Mouse (Mus musculus): ENCODE results near the gene Gm11639. TPM values are rescaled to one million over a fixed set of nuclear protein-coding genes. Genes with fewer than 3 reads are reported as not detected.

The Gm11639 gene
- polyA plus RNA-seq, 1 experiment from 2014 or later, result 0.17 TPM

DNA sequence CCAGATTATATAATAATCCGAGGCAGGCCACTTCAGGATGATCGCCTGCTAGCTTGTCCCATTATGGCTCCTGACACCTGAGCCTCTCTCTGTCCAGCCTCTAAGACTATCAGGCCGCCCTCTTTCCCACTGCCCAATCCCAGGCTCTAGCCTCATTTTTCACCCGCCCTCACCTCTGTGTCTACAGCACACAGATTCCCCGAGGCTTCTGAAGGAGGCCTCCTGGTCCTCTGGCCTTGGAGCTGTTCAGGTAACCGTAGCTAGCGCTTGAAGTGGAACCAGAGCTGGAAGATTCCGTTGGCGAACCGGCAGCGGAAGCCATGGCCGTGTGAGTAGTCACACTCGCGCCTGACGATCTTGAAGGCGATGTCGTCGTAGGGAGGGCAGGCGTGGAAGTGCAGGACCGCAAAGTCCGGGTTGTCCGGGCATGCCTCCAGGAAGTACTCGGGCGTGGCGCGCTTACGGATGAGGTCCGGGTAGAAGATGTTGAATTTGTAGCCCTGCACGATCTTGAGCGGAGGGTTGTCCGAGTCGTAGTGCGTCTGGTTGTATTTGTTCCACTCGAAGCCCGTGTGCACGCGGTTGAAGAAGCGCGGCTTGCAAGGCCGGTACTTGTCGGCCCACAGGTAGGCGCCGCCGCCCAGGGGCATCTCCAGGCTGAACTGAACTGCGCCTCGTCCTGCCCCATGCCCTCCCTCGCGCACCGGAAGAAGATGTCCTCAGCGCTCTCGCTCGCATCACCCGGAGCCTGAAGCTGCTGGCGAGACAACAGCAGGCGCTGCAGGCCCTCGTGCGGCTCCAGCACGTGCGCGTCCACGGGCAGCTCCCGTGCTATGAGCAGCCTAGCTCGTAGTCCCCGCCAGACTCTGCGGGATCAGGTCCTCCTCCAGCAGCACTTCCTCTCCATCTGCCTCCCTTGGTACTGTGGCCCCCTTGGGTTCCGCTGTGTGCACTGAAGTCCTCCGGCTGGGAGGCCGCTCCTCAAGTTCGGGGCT is 479.3 kb downstream of the Gm11639 start:
- H3K27me3 ChIP-seq (replicated peaks), result no peaks in the 10 kb centered on the region
- no peak overlapping the region for H3K4me3 ChIP-seq
- no peak overlapping the region for H3K4me2 ChIP-seq
- 89% methylated on average over 69 of the region's 69 CpGs for WGBS
- H3K36me3 ChIP-seq (replicated peaks), result no peaks in the 10 kb centered on the region
- no peaks in the 10 kb centered on the region for H3K4me1 ChIP-seq
- no peaks in the 10 kb centered on the region for H3K9me3 ChIP-seq
- no peak overlapping the region for H3K27ac ChIP-seq
- no peak for ATAC-seq (replicated peaks)
- H3K9ac ChIP-seq, result no peak overlapping the region

DNA sequence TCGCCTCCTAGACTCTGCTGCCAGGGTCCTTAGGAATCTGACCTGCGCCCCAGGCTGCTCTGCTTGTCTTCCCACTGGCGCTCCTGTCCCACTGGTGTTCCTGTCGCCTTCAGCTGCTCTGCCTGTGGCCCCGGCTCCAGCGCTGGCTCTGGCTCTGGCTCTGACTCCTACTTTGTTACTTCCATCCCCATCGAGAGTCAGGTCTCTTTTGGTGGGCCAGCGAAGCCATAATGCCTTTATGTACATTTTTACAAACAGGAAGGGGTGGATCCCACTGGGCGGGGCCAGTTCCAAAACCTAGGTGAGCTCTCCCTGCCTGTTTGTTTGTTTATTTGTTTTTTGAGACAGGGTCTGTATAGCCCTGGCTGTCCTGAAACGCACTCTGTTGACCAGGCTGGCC is 481.3 kb downstream of the Gm11639 start:
- Histone ChIP-seq H3K4me3 (no peak overlapping the region), H3K36me3 (replicated peaks) (no peaks in the 10 kb centered on the region), H3K9me3 (no peaks in the 10 kb centered on the region), H3K27me3 (replicated peaks) (no peaks in the 10 kb centered on the region), H3K4me2 (no peak overlapping the region), H3K27ac (no peak overlapping the region), H3K9ac (no peak overlapping the region), H3K4me1 (no peaks in the 10 kb centered on the region)
- ATAC-seq (replicated peaks), result no peak
- 91% methylated on average over 10 of the region's 10 CpGs for WGBS

Other genes with a start within 250 kb of the Gm11639 start
- 31.0 and 31.1 TPM in 2 replicates for gene Kansl1, start 216.8 kb upstream of the Gm11639 start, polyA plus RNA-seq (2015; fragmentation: Nextera tagmentation; extraction: Ambion mirVana)
- 34.7 and 41.4 TPM in 2 replicates for gene Cdc27, start 135.1 kb upstream of the Gm11639 start, polyA plus RNA-seq (2015; fragmentation: Nextera tagmentation; extraction: Ambion mirVana)
- 2.6 and 6.2 TPM in 2 replicates for gene Myl4, start 135.0 kb upstream of the Gm11639 start, polyA plus RNA-seq (2015; fragmentation: Nextera tagmentation; extraction: Ambion mirVana)
- gene Itgb3, start 77.7 kb upstream of the Gm11639 start, polyA plus RNA-seq (2015; fragmentation: Nextera tagmentation; extraction: Ambion mirVana), result 0.72 and 0.80 TPM in 2 replicates